Mouse (Mus musculus): ENCODE measurements around the gene Pbxip1. TPM values are rescaled to one million over a fixed set of nuclear protein-coding genes. Genes with fewer than 3 reads are reported as not detected.
A peak's percentile ranks its signal among the peaks of the same experiment; 100 is the strongest.

Gene Pbxip1
- polyA plus RNA-seq, 1 experiment from 2014 or later = 52.2 TPM

DNA sequence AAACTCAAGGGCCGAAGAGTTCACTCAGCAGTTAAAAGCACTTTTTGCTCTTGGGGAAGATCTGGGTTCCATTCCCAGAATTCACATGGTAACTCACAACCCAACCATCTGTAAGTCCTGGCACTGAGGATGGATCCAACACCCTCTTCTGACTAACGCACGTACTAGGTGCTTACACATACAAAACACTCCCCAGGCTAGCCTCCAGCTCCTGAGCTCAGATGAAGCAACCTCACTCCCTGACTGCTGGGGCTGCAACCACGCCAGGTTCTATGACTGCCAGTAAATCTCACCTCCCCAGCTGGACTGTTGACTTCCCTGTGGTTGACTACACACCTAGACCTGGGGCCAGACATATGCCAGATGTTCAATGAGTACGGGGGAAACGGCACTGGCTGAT is 29.6 kb upstream of the Pbxip1 start:
- no peak overlapping the region for H3K4me2 ChIP-seq (replicated peaks; ENCODE audit: low read depth)
- 82% methylated on average over 6 of the region's 6 CpGs for WGBS
- TF ChIP-seq CTCF (IDR thresholded peaks at IDR 0.05; ENCODE audit: low read depth) = no peak

DNA sequence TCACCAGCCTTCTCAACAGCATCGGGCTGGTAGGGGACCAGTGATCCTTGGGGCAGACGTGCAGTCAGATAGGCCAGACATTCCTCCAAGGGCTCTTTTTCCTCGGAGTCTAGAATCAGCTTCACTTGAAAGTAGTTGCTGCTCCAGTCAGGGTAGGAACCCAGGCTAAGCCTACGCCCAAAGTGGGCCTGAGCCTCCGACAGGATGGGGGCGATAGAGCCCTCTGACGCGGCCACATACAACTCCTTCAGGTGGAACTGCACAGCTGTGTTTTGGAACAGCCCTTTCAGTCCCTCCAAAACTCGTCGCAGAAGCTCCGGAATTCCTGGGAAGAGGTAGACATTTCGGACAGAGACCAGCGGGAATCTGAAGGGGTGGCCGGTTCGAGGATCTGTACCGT is 28.1 kb upstream of the Pbxip1 start:
- Histone ChIP-seq H3K4me2 (replicated peaks; ENCODE audit: low read depth) (no peak overlapping the region), H3K27ac (ENCODE audit: low read depth, low read length) (no peak overlapping the region), H3K4me3 (ENCODE audit: low read depth, low read length) (no peak overlapping the region), H3K27me3 (replicated peaks; ENCODE audit: control insufficient read depth, insufficient read depth, low read length) (no peaks in the 10 kb centered on the region), H3K36me3 (ENCODE audit: control insufficient read depth, insufficient read depth) (peaks cover 35% of the 10 kb centered on the region), H3K4me1 (replicated peaks; ENCODE audit: control insufficient read depth, insufficient read depth, low read length) (no peaks in the 10 kb centered on the region; the same call in 1 of the 2 replicates), H3K9me3 (ENCODE audit: control insufficient read depth) (no peaks in the 10 kb centered on the region), H3K9ac (ENCODE audit: low read depth, low read length) (no peak overlapping the region)
- 70% methylated on average over 16 of the region's 16 CpGs for WGBS
- no peak for TF ChIP-seq CTCF (IDR thresholded peaks at IDR 0.05; ENCODE audit: low read depth)
- no peak for ATAC-seq

More for the DNA sequence above, 29.6 kb upstream of the Pbxip1 start:
- ATAC-seq = no peak
- Histone ChIP-seq H3K9ac (ENCODE audit: low read depth, low read length) (no peak overlapping the region), H3K4me3 (ENCODE audit: low read depth, low read length) (no peak overlapping the region), H3K9me3 (ENCODE audit: control insufficient read depth) (no peaks in the 10 kb centered on the region), H3K27ac (ENCODE audit: low read depth, low read length) (no peak overlapping the region), H3K36me3 (ENCODE audit: control insufficient read depth, insufficient read depth) (peaks cover 48% of the 10 kb centered on the region), H3K27me3 (replicated peaks; ENCODE audit: control insufficient read depth, insufficient read depth, low read length) (no peaks in the 10 kb centered on the region), H3K4me1 (replicated peaks; ENCODE audit: control insufficient read depth, insufficient read depth, low read length) (no peaks in the 10 kb centered on the region; the same call in 1 of the 2 replicates)

DNA sequence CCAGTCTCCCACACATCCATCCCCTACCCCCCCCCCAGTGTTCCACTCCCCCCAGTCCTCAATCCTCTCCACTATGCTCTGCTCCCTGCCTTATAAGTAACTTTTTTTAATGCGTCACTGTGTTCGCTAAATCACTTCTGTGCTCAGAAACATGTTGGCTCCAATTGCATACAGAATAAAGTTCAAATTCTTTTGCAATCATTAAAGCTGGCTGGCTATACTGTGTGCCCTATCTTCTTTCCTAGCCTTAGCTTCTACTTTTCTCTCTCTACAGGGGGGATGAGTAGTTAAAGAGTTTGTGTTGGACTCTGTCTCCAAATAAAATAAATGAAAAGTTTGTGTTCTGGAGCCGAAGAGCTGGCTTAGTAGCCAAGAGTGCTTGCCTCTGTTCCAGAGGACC is 26.8 kb upstream of the Pbxip1 start:
- TF ChIP-seq CTCF (IDR thresholded peaks at IDR 0.05; ENCODE audit: low read depth) = no peak
- Histone ChIP-seq H3K4me1 (replicated peaks; ENCODE audit: control insufficient read depth, insufficient read depth, low read length) (no peaks in the 10 kb centered on the region; the same call in 1 of the 2 replicates), H3K36me3 (ENCODE audit: control insufficient read depth, insufficient read depth) (peaks cover 32% of the 10 kb centered on the region), H3K4me3 (ENCODE audit: low read depth, low read length) (no peak overlapping the region), H3K27ac (ENCODE audit: low read depth, low read length) (no peak overlapping the region), H3K9me3 (ENCODE audit: control insufficient read depth) (no peaks in the 10 kb centered on the region), H3K9ac (ENCODE audit: low read depth, low read length) (no peak overlapping the region), H3K27me3 (replicated peaks; ENCODE audit: control insufficient read depth, insufficient read depth, low read length) (no peaks in the 10 kb centered on the region), H3K4me2 (replicated peaks; ENCODE audit: low read depth) (no peak overlapping the region)
- no peak for ATAC-seq
- 83% methylated on average over 3 of the region's 3 CpGs for WGBS

DNA sequence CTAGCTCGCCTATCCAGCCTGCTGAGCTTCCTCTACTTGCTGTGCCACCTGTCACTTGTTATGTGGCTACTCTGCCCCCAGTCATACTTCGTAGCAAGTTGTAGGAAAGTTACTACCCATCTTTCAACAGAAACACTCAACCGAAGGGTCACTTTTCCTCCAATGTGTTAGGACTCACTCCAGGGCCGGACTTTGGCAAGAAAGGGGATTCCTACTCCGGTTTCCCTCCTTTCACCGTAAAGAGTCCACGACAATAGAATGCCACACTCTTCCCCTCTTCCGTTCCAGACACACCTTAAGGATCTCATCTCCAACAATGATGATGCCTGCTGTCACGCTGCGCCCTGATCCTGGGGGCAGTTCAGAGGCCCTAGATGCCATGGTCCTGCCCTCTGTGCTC is 25.6 kb upstream of the Pbxip1 start:
- Histone ChIP-seq H3K9me3 (ENCODE audit: control insufficient read depth) (no peaks in the 10 kb centered on the region), H3K27ac (ENCODE audit: low read depth, low read length) (peak overlapping the region; percentile 42), H3K36me3 (ENCODE audit: control insufficient read depth, insufficient read depth) (peaks cover 34% of the 10 kb centered on the region), H3K4me3 (ENCODE audit: low read depth, low read length) (peak overlapping the region; percentile 64), H3K27me3 (replicated peaks; ENCODE audit: control insufficient read depth, insufficient read depth, low read length) (no peaks in the 10 kb centered on the region), H3K4me2 (replicated peaks; ENCODE audit: low read depth) (peak overlapping the region; percentile 77), H3K9ac (ENCODE audit: low read depth, low read length) (peak overlapping the region; percentile 62), H3K4me1 (replicated peaks; ENCODE audit: control insufficient read depth, insufficient read depth, low read length) (no peaks in the 10 kb centered on the region; the same call in 1 of the 2 replicates)
- 64% methylated on average over 10 of the region's 10 CpGs for WGBS
- ATAC-seq = no peak
- no peak for TF ChIP-seq CTCF (IDR thresholded peaks at IDR 0.05; ENCODE audit: low read depth)

DNA sequence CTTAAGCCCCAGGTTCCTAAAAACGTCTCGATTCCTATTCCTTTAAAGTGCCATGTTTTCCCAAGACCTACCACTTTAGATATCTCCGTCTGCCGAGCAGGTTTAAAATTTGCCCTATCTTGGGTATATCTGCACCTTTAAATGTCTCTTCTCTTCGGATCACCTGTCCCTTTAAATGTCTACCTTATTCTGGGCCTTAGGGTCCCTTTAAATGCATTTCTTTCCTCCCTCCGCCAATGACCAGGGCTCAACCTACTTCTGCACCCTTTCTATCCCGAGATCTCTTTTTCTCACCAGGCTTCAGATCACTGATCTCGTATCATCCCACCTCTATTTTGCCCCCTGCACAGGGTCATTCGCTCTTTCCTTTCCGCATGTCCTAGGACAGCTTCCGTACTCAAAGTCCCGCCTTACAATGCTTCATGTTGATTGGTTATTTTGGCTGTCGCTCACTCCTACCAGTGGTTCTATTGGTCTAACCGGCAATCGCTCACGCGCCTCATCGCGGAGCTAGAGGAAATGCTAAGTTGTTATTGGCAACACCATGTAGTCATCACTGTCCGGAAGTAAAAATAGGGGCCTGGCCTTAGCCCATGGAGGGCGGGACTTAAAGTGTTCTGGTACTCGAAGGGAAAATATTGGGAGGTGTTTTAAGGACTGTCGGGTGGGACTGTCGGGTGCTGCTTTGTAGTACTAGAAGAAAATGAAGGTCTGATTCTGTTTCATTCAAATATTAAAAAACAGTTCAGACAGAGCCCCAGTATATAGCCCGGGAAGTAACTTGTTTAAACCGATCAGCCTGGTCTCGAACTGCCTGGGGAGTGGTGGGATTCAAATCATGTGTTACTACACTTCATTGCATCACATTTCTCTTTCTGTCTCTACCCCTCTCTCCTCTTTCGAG is 24.8 kb upstream of the Pbxip1 start, which contains the start of gene Flad1:
TSS of gene Flad1 (minus strand) at position 381 of the 904 bp plus-strand sequence.
- peak; percentile 97 for ATAC-seq
- 5% methylated on average over 28 of the region's 28 CpGs for WGBS
- Histone ChIP-seq H3K27me3 (replicated peaks; ENCODE audit: control insufficient read depth, insufficient read depth, low read length) (no peaks in the 10 kb centered on the region), H3K4me3 (ENCODE audit: low read depth, low read length) (peak within 1 kb of the TSS; percentile 64), H3K4me2 (replicated peaks; ENCODE audit: low read depth) (peak within 1 kb of the TSS; percentile 77), H3K9ac (ENCODE audit: low read depth, low read length) (peak within 1 kb of the TSS; percentile 62), H3K27ac (ENCODE audit: low read depth, low read length) (peak within 1 kb of the TSS; percentile 42), H3K36me3 (ENCODE audit: control insufficient read depth, insufficient read depth) (peaks cover 34% of the 10 kb centered on the region), H3K9me3 (ENCODE audit: control insufficient read depth) (no peaks in the 10 kb centered on the region), H3K4me1 (replicated peaks; ENCODE audit: control insufficient read depth, insufficient read depth, low read length) (no peaks in the 10 kb centered on the region; the same call in 1 of the 2 replicates)
- no peak for TF ChIP-seq CTCF (IDR thresholded peaks at IDR 0.05; ENCODE audit: low read depth)

DNA sequence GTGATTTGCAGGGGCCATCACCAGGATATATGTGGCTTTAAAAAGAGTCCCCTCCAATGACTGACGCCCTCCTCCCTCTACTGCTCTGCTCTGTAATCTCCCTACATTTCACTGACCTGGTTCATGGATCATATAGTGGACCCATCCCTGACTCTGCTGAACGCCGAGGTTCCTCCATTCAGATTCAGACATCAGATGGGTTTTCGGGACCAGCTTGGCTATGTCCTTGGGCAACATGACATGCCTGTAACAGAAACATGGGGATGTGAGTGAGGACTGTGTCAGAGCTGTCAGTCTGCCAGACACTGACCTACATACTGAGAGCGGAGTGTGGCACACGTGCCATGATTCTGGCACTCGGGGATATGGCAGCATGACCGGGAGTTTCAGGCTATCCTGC is 20.3 kb upstream of the Pbxip1 start:
- Histone ChIP-seq H3K27ac (ENCODE audit: low read depth, low read length) (no peak overlapping the region), H3K4me2 (replicated peaks; ENCODE audit: low read depth) (no peak overlapping the region), H3K27me3 (replicated peaks; ENCODE audit: control insufficient read depth, insufficient read depth, low read length) (no peaks in the 10 kb centered on the region), H3K4me3 (ENCODE audit: low read depth, low read length) (no peak overlapping the region), H3K9ac (ENCODE audit: low read depth, low read length) (no peak overlapping the region), H3K36me3 (ENCODE audit: control insufficient read depth, insufficient read depth) (peaks cover 21% of the 10 kb centered on the region), H3K4me1 (replicated peaks; ENCODE audit: control insufficient read depth, insufficient read depth, low read length) (peaks cover 5% of the 10 kb centered on the region), H3K9me3 (ENCODE audit: control insufficient read depth) (no peaks in the 10 kb centered on the region)
- WGBS = 94% methylated on average over 8 of the region's 8 CpGs
- no peak for TF ChIP-seq CTCF (IDR thresholded peaks at IDR 0.05; ENCODE audit: low read depth)
- ATAC-seq = no peak

Measured in intestine, postnatal 0 days (tissue).